Mouse (Mus musculus) hindbrain, embryonic 15.5 days (tissue): ENCODE measurements around the gene Smoc1. TPM values are rescaled to one million over a fixed set of nuclear protein-coding genes. Genes with fewer than 3 reads are reported as not detected.

Experiments used
- ATAC-seq: fragments of 200-750 bp; cut with Nextera tagmentation; 2 replicates; pipeline ENCODE4 v1.8.0; 2017; ENCODE audit warnings: low read depth, moderate number of reproducible peaks, moderate TSS enrichment; ENCODE audit not compliant: low FRiP score
- H3K27ac ChIP-seq: fragments of 300-500 bp; sonication (generic); replicated peaks from 2 replicates; pipeline ENCODE4 v1.5.1; 2015; ENCODE audit warnings: mild to moderate bottlenecking, inconsistent platforms
- H3K27me3 ChIP-seq: fragments of 300-500 bp; sonication (generic); 2 replicates; pipeline ENCODE4 v1.6.1; 2015; ENCODE audit warnings: control low read depth, inconsistent platforms
- H3K36me3 ChIP-seq: fragments of 300-500 bp; sonication (generic); 2 replicates; pipeline ENCODE4 v1.6.1; 2015; ENCODE audit warnings: control low read depth, inconsistent platforms
- H3K4me1 ChIP-seq: fragments of 300-500 bp; sonication (generic); replicated peaks from 2 replicates; pipeline ENCODE4 v1.6.1; 2015; ENCODE audit warnings: control low read depth, inconsistent platforms
- H3K4me2 ChIP-seq: fragments of 300-500 bp; sonication (generic); 2 replicates; pipeline ENCODE4 v1.6.1; 2015; ENCODE audit warnings: moderate library complexity, mild to moderate bottlenecking, inconsistent platforms
- H3K4me3 ChIP-seq: fragments of 300-500 bp; sonication (generic); 2 replicates; pipeline ENCODE4 v1.5.1; 2015; ENCODE audit warnings: mild to moderate bottlenecking, inconsistent platforms
- H3K9ac ChIP-seq: fragments of 300-500 bp; sonication (generic); 2 replicates; pipeline ENCODE4 v1.6.1; 2015; ENCODE audit warnings: inconsistent platforms
- H3K9me3 ChIP-seq: fragments of 300-500 bp; sonication (generic); 2 replicates; pipeline ENCODE4 v1.6.1; 2016; ENCODE audit warnings: control low read depth, inconsistent platforms
- WGBS: fragments of 180-500 bp; shearing (Covaris S2); methylation state at CpG from one replicate; pipeline ENCODE4 v1.1.7; 2015; 5-methylcytosine and 5-hydroxymethylcytosine counted together
- microRNA-seq: library from miRNA; unstranded; fragments of <30 nt; microRNA quantifications from one replicate; pipeline ENCODE4, GENCODE M21; 2016
- polyA plus RNA-seq: library from polyadenylated mRNA; unstranded; fragments of >200 nt; fragmentation: Nextera tagmentation; extraction: Ambion mirVana; gene quantifications from 2 replicates; pipeline ENCODE4 v1.2.1, GENCODE M21; 2015

Smoc1 gene
- polyA plus RNA-seq, 1 experiment from 2014 or later = 37.7 TPM

GRCm38 (mm10) chr12:81225966-81226577, 199.5 kb downstream of the Smoc1 start:
- ATAC-seq = no peak
- Histone ChIP-seq H3K4me3 (no peak overlapping the region), H3K4me1 (peaks cover 32% of the 10 kb centered on the region), H3K9ac (no peak overlapping the region), H3K27me3 (no peaks in the 10 kb centered on the region), H3K4me2 (no peak overlapping the region), H3K27ac (peak overlapping the region; percentile 61), H3K36me3 (no peaks in the 10 kb centered on the region), H3K9me3 (no peaks in the 10 kb centered on the region)
- WGBS = 31% methylated on average over 6 of the region's 6 CpGs

GRCm38 (mm10) chr12:81226590-81226989, 200.0 kb downstream of the Smoc1 start:
- H3K4me1 ChIP-seq = peaks cover 32% of the 10 kb centered on the region
- H3K4me2 ChIP-seq = no peak overlapping the region
- ATAC-seq = no peak
- 48% methylated on average over 3 of the region's 3 CpGs for whole genome bisulfite sequencing
- no peaks in the 10 kb centered on the region for H3K27me3 ChIP-seq
- H3K27ac ChIP-seq = peak overlapping the region; percentile 61
- H3K9ac ChIP-seq = no peak overlapping the region
- H3K9me3 ChIP-seq = no peaks in the 10 kb centered on the region
- H3K4me3 ChIP-seq = no peak overlapping the region
- no peaks in the 10 kb centered on the region for H3K36me3 ChIP-seq

- Histone ChIP-seq H3K9ac (no peak overlapping the region), H3K9me3 (no peaks in the 10 kb centered on the region), H3K4me1 (peaks cover 32% of the 10 kb centered on the region), H3K27ac (peak overlapping the region; percentile 69), H3K27me3 (no peaks in the 10 kb centered on the region), H3K4me3 (no peak overlapping the region), H3K36me3 (no peaks in the 10 kb centered on the region), H3K4me2 (0 out of 2 replicates have a peak overlapping the region, but pooled peaks have one; percentile 15)
- ATAC-seq = peak; percentile 72
- 49% methylated on average over 5 of the region's 5 CpGs for WGBS
Measured at GRCm38 (mm10) chr12:81227767-81228460, 201.3 kb downstream of the Smoc1 start.

GRCm38 (mm10) chr12:81233746-81234380, 207.3 kb downstream of the Smoc1 start:
- Histone ChIP-seq H3K4me2 (no peak overlapping the region), H3K4me1 (peaks cover under 1% of the 10 kb centered on the region; the same call in 1 of the 2 replicates), H3K9ac (no peak overlapping the region), H3K36me3 (no peaks in the 10 kb centered on the region), H3K27ac (no peak overlapping the region), H3K4me3 (no peak overlapping the region), H3K27me3 (no peaks in the 10 kb centered on the region), H3K9me3 (0 out of 2 replicates have a peak, but pooled peaks cover 4% of the 10 kb centered on the region)
- WGBS = 85% methylated on average over 1 of the region's 1 CpGs
- no peak for ATAC-seq

- Histone ChIP-seq H3K4me2 (no peak overlapping the region), H3K36me3 (no peaks in the 10 kb centered on the region), H3K9me3 (0 out of 2 replicates have a peak, but pooled peaks cover 4% of the 10 kb centered on the region), H3K4me1 (no peaks in the 10 kb centered on the region), H3K9ac (no peak overlapping the region), H3K4me3 (no peak overlapping the region), H3K27me3 (no peaks in the 10 kb centered on the region), H3K27ac (no peak overlapping the region)
- no peak for ATAC-seq
- 90% methylated on average over 10 of the region's 10 CpGs for WGBS
Measured at GRCm38 (mm10) chr12:81235456-81236330, 209.1 kb downstream of the Smoc1 start.

Small RNA genes lying within 50 kb of the gene (microRNA-seq; reads per million reads assigned to microRNA genes)
- gene Mir3067 = 24.0 reads per million, percentile 36 among the genes with 10 or more reads in this experiment

Other genes with a start within 250 kb of the Smoc1 start
- 12.6 and 13.1 TPM in 2 replicates for gene Susd6, start 236.3 kb upstream of the Smoc1 start, polyA plus RNA-seq
- gene Srsf5, start 81.3 kb upstream of the Smoc1 start, polyA plus RNA-seq = 391 and 393 TPM in 2 replicates
- gene Slc10a1, start 58.1 kb upstream of the Smoc1 start, polyA plus RNA-seq = 0.35 and 0.45 TPM in 2 replicates